Mouse (Mus musculus) forebrain, embryonic 10.5 days (tissue): ENCODE measurements around the gene Gm7942. TPM values are rescaled to one million over a fixed set of nuclear protein-coding genes. Genes with fewer than 3 reads are reported as not detected.
"Not testable (repeated sequence)": the region's sequence is repeated elsewhere in the genome, so short reads cannot be mapped to it uniquely, and the experiment has no call there.

Source experiments
- DNase-seq: peaks from one replicate; pipeline ENCODE4 v3.0.0-alpha.2; 2017; ENCODE audit warnings: low spot score; ENCODE audit errors: extremely low spot score
- H3K27ac ChIP-seq: fragments of 300-500 bp; sonication (generic); 2 replicates; pipeline ENCODE4 v1.5.1; 2016; ENCODE audit warnings: mild to moderate bottlenecking
- H3K27me3 ChIP-seq: fragments of 300-500 bp; sonication (generic); 2 replicates; pipeline ENCODE4 v1.6.1; 2016; ENCODE audit warnings: mild to moderate bottlenecking; ENCODE audit not compliant: poor library complexity, severe bottlenecking
- H3K36me3 ChIP-seq: fragments of 300-500 bp; sonication (generic); replicated peaks from 2 replicates; pipeline ENCODE4 v1.6.1; 2016; ENCODE audit warnings: mild to moderate bottlenecking, moderate library complexity
- H3K4me1 ChIP-seq: fragments of 300-500 bp; sonication (generic); 2 replicates; pipeline ENCODE4 v1.6.1; 2016
- H3K4me3 ChIP-seq: fragments of 300-500 bp; sonication (generic); 2 replicates; pipeline ENCODE4 v1.5.1; 2016; ENCODE audit warnings: mild to moderate bottlenecking, moderate library complexity
- H3K9me3 ChIP-seq: fragments of 300-500 bp; sonication (generic); 2 replicates; pipeline ENCODE4 v1.6.1; 2016; ENCODE audit warnings: mild to moderate bottlenecking, moderate library complexity
- WGBS: fragments of 180-500 bp; shearing (Covaris S2); methylation state at CpG from one replicate; pipeline ENCODE4 v1.1.7; 2016; 5-methylcytosine and 5-hydroxymethylcytosine counted together
- polyA plus RNA-seq: library from polyadenylated mRNA; unstranded; fragments of >200 nt; fragmentation: Nextera tagmentation; extraction: Ambion mirVana; gene quantifications from 2 replicates; pipeline ENCODE4 v1.2.1, GENCODE M21; 2016

Gm7942 gene
- polyA plus RNA-seq: not detected in 2 replicates

DNA sequence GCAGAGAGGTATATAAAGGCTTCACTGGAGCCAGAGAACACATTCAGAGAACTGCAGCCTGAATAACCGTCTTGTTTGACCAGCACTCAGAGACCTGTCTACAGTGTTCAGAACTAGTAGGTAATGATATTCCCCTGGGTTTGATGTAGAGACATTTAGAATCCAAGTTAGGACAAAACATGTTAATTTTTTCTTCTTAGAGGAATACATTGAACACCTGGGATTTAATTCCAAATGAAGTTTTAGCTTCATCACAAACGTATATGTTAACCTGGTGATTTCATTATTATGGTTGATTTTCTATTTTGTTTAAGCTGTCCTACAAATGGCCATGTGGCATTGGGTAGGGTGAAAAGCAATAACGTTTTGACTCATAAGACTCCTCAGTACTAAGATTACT lies at the start of gene Gm7942:
Gm7942 (plus strand) TSS at position 301 of the 400 bp plus-strand sequence.
- H3K4me1 ChIP-seq, H3K9me3 ChIP-seq, H3K27me3 ChIP-seq, DNase-seq, H3K4me3 ChIP-seq, H3K27ac ChIP-seq, H3K36me3 ChIP-seq: not testable (repeated sequence)
- WGBS: no CpG with 5 or more reads among the region's 3 CpGs

Other genes starting within 250 kb of the Gm7942 start
- gene Gm3183, start 241.5 kb upstream of the Gm7942 start, polyA plus RNA-seq: not detected in 2 replicates
- not detected in 2 replicates for gene Gm6367, start 118.3 kb upstream of the Gm7942 start, polyA plus RNA-seq
- gene Gm16513, start 75.7 kb downstream of the Gm7942 start, polyA plus RNA-seq: not detected in 2 replicates
- not detected in 2 replicates for gene Gm10424, start 165.8 kb downstream of the Gm7942 start, polyA plus RNA-seq
- gene Gm3259, start 199.0 kb downstream of the Gm7942 start, polyA plus RNA-seq: not detected in 2 replicates